Mouse (Mus musculus) CH12.LX (cell line): ENCODE measurements around the gene Olfr1509. TPM values are rescaled to one million over a fixed set of nuclear protein-coding genes. Genes with fewer than 3 reads are reported as not detected.
"Not testable (repeated sequence)": the region's sequence is repeated elsewhere in the genome, so short reads cannot be mapped to it uniquely, and the experiment has no call there.

Source experiments
- DNase-seq: peaks from one replicate; pipeline ENCODE4 v3.0.0-alpha.2; 2013; ENCODE audit errors: extremely low read depth
- H3K27ac ChIP-seq: 2 replicates; pipeline ENCODE4 v1.5.1; 2012; ENCODE audit warnings: low read depth, mild to moderate bottlenecking, control low read depth, moderate library complexity; ENCODE audit not compliant: insufficient read depth
- H3K27me3 ChIP-seq: replicated peaks from 2 replicates; pipeline ENCODE3; 2012; ENCODE audit warnings: inconsistent platforms
- H3K36me3 ChIP-seq, 2 experiments: replicated peaks in 1 of 2; 2 replicates each; pipeline versions ENCODE3 to v1.6.1; 2012; ENCODE audit warnings: inconsistent platforms in 1 of 2, low read length in 1 of 2, mild to moderate bottlenecking in 1 of 2, mixed read lengths in 1 of 2, moderate library complexity in 1 of 2; ENCODE audit not compliant: control insufficient read depth in 1 of 2, insufficient read depth in 1 of 2
- H3K4me1 ChIP-seq, 2 experiments: 2 replicates each; pipeline ENCODE4 v1.6.1; 2012; ENCODE audit warnings: inconsistent platforms in 1 of 2, moderate library complexity in 1 of 2; ENCODE audit not compliant: insufficient read depth in 2 of 2, control insufficient read depth in 1 of 2
- H3K4me2 ChIP-seq: 2 replicates; pipeline ENCODE4 v1.6.1; 2012; ENCODE audit warnings: low read depth, mild to moderate bottlenecking, control low read depth; ENCODE audit not compliant: poor library complexity, insufficient read depth, severe bottlenecking
- H3K4me3 ChIP-seq, 3 experiments: fragments of 150-350 bp in 1 of 3; sonication (generic) in 1 of 3; replicated peaks in 1 of 3; 2 replicates each; pipeline versions ENCODE3 to v1.5.1; 2011 to 2012; ENCODE audit warnings: low read depth in 2 of 3, low read length in 2 of 3, mild to moderate bottlenecking in 2 of 3, moderate library complexity in 2 of 3, control low read depth in 1 of 3, improper control_type of control experiment in 1 of 3, inconsistent platforms in 1 of 3, mixed read lengths in 1 of 3; ENCODE audit not compliant: poor library complexity in 1 of 3
- H3K79me2 ChIP-seq: replicated peaks from 2 replicates; pipeline ENCODE4 v1.6.1; 2012; ENCODE audit warnings: mild to moderate bottlenecking, moderate library complexity; ENCODE audit not compliant: control insufficient read depth, poor library complexity, insufficient read depth, severe bottlenecking; ENCODE audit errors: extremely low read depth
- H3K9ac ChIP-seq: 2 replicates; pipeline ENCODE4 v1.6.1; 2012; ENCODE audit warnings: low read depth, mild to moderate bottlenecking, control low read depth, moderate library complexity; ENCODE audit not compliant: insufficient read depth
- H3K9me3 ChIP-seq: replicated peaks from 2 replicates; pipeline ENCODE3; 2012; ENCODE audit warnings: low read length, inconsistent platforms, mixed read lengths
- CHD1 ChIP-seq: IDR thresholded peaks from 2 replicates; pipeline ENCODE4 v1.6.1; 2012; ENCODE audit warnings: low read depth, low read length, improper control_type of control experiment, inconsistent platforms
- CHD2 ChIP-seq: IDR thresholded peaks from 2 replicates; pipeline ENCODE4 v1.6.1; 2011; ENCODE audit warnings: low read length, improper control_type of control experiment
- CTCF ChIP-seq, 2 experiments: IDR thresholded peaks in 1 of 2; conservative IDR thresholded peaks in 1 of 2; 2 replicates each; pipeline ENCODE4 v1.5.1; 2011 to 2012; ENCODE audit warnings: low read depth in 2 of 2, low read length in 2 of 2, improper control_type of control experiment in 1 of 2, inconsistent platforms in 1 of 2, mild to moderate bottlenecking in 1 of 2, moderate library complexity in 1 of 2
- E2F4 ChIP-seq: IDR thresholded peaks from 2 replicates; pipeline ENCODE4 v1.6.1; 2011; ENCODE audit warnings: low read depth, low read length, improper control_type of control experiment; ENCODE audit not compliant: insufficient replicate concordance
- ELF1 ChIP-seq: IDR thresholded peaks from 2 replicates; pipeline ENCODE4 v1.6.1; 2014; ENCODE audit warnings: low read depth, mild to moderate bottlenecking, inconsistent platforms, low read length, improper control_type of control experiment
- GABPA ChIP-seq: IDR thresholded peaks from 2 replicates; pipeline ENCODE4 v1.6.1; 2012; ENCODE audit warnings: low read depth, low read length, improper control_type of control experiment, inconsistent platforms; ENCODE audit not compliant: insufficient replicate concordance
- HCFC1 ChIP-seq: IDR thresholded peaks from 2 replicates; pipeline ENCODE4 v1.6.1; 2012; ENCODE audit warnings: low read depth, mild to moderate bottlenecking, inconsistent platforms, low read length, improper control_type of control experiment
- IRF4 ChIP-seq: IDR thresholded peaks from 2 replicates; pipeline ENCODE4 v1.6.1; 2014; ENCODE audit warnings: low read depth, mild to moderate bottlenecking, inconsistent platforms, low read length, improper control_type of control experiment
- KAT2A ChIP-seq: IDR thresholded peaks from 2 replicates; pipeline ENCODE4 v1.6.1; 2012; ENCODE audit warnings: low read length, improper control_type of control experiment, inconsistent platforms; ENCODE audit not compliant: insufficient replicate concordance
- MAFK ChIP-seq: IDR thresholded peaks from 2 replicates; pipeline ENCODE4 v1.6.1; 2011; ENCODE audit warnings: low read length, improper control_type of control experiment; ENCODE audit not compliant: insufficient replicate concordance
- MAX ChIP-seq: IDR thresholded peaks from 2 replicates; pipeline ENCODE4 v1.6.1; 2011; ENCODE audit warnings: low read length, improper control_type of control experiment
- MEF2A ChIP-seq: IDR thresholded peaks from 2 replicates; pipeline ENCODE4 v1.6.1; 2014; ENCODE audit warnings: low read depth, mild to moderate bottlenecking, inconsistent platforms, low read length, improper control_type of control experiment, borderline replicate concordance
- MYC ChIP-seq: IDR thresholded peaks from 2 replicates; pipeline ENCODE4 v1.6.1; 2011; ENCODE audit warnings: low read depth, mild to moderate bottlenecking, improper control_type of control experiment, low read length
- NELFE ChIP-seq: IDR thresholded peaks from 2 replicates; pipeline ENCODE4 v1.6.1; 2011; ENCODE audit warnings: low read depth, low read length, improper control_type of control experiment
- PAX5 ChIP-seq: IDR thresholded peaks from 2 replicates; pipeline ENCODE4 v1.6.1; 2012; ENCODE audit warnings: low read length, inconsistent platforms, mixed read lengths
- POLR2A ChIP-seq: IDR thresholded peaks from 2 replicates; pipeline ENCODE4 v1.6.1; 2011; ENCODE audit warnings: low read depth, mild to moderate bottlenecking, improper control_type of control experiment, low read length
- POLR2AphosphoS2 ChIP-seq: IDR thresholded peaks from 2 replicates; pipeline ENCODE4 v1.6.1; 2011; ENCODE audit warnings: low read depth, low read length, improper control_type of control experiment
- RAD21 ChIP-seq: IDR thresholded peaks from 2 replicates; pipeline ENCODE4 v1.6.1; 2011; ENCODE audit warnings: low read depth, mild to moderate bottlenecking, low read length, improper control_type of control experiment, moderate library complexity
- SIN3A ChIP-seq: IDR thresholded peaks from 2 replicates; pipeline ENCODE4 v1.6.1; 2012; ENCODE audit warnings: low read length, improper control_type of control experiment, inconsistent platforms
- SMC3 ChIP-seq: IDR thresholded peaks from 2 replicates; pipeline ENCODE4 v1.6.1; 2011; ENCODE audit warnings: low read depth, low read length, improper control_type of control experiment
- TBP ChIP-seq: conservative IDR thresholded peaks from 2 replicates; pipeline ENCODE4 v1.6.1; 2011; ENCODE audit warnings: low read depth, low read length, improper control_type of control experiment
- UBTF ChIP-seq: IDR thresholded peaks from 2 replicates; pipeline ENCODE4 v1.6.1; 2012; ENCODE audit warnings: low read depth, mild to moderate bottlenecking, inconsistent platforms, low read length, improper control_type of control experiment, moderate library complexity
- USF2 ChIP-seq: conservative IDR thresholded peaks from 2 replicates; pipeline ENCODE4 v1.6.1; 2011; ENCODE audit warnings: low read depth, low read length, improper control_type of control experiment
- ZKSCAN1 ChIP-seq: IDR thresholded peaks from 2 replicates; pipeline ENCODE4 v1.6.1; 2012; ENCODE audit warnings: low read depth, inconsistent platforms, low read length, improper control_type of control experiment, borderline replicate concordance
- ZMIZ1 ChIP-seq: IDR thresholded peaks from 2 replicates; pipeline ENCODE4 v1.6.1; 2012; ENCODE audit warnings: low read depth, mild to moderate bottlenecking, inconsistent platforms, low read length, improper control_type of control experiment
- ZNF384 ChIP-seq: IDR thresholded peaks from 2 replicates; pipeline ENCODE4 v1.6.1; 2012; ENCODE audit warnings: low read depth, low read length, improper control_type of control experiment, inconsistent platforms
- dilution Hi-C: fragments of 300-500 bp; cut with MboI; formaldehyde crosslinking; loops from 2 replicates; pipeline ENCODE4 v1.14.3; 2020; ENCODE audit warnings: low sequenced_read_pairs; ENCODE audit not compliant: extremely low pct_unique_long_range_greater_than_20kb, extremely low pct_ligation_motif_present
- in situ Hi-C: fragments of 300-500 bp; cut with MboI; formaldehyde crosslinking; loops from 3 replicates; pipeline ENCODE4 v1.14.3; 2019; ENCODE audit warnings: low sequenced_read_pairs, low pct_ligation_motif_present, low pct_unique_long_range_greater_than_20kb, mixed read lengths
- polyA plus RNA-seq: library from polyadenylated mRNA; unstranded; fragments of >175 nt; gene quantifications from 2 replicates; pipeline ENCODE4 v1.2.1, GENCODE M21; 2012; ENCODE audit warnings: low read depth; ENCODE audit not compliant: insufficient read length
- total RNA-seq, 2 experiments: library from RNA; depleted of rRNA; stranded (reverse); fragments of 300-350 nt in 1 of 2; fragments of >200 nt in 1 of 2; gene quantifications; 2 replicates each; pipeline ENCODE4 v1.2.3; 2012 to 2014

Olfr1509 gene
- total RNA-seq (2012; rRNA removed) (not detected in 2 replicates), total RNA-seq (2014; rRNA removed) (not detected in 2 replicates), polyA plus RNA-seq (not detected in 2 replicates)

- dilution Hi-C loops (no loop called here), in situ Hi-C loops (no loop called here)
- Histone ChIP-seq H3K4me1 (no peaks in the 10 kb centered on the region), H3K9me3 (no peaks in the 10 kb centered on the region), H3K4me3 (no peak within 1 kb of the TSS), H3K27me3 (no peaks in the 10 kb centered on the region), H3K36me3 (no peaks in the 10 kb centered on the region), H3K9ac (no peak within 1 kb of the TSS), H3K27ac (no peak within 1 kb of the TSS), H3K4me2 (no peak within 1 kb of the TSS), H3K79me2 (no peaks in the 10 kb centered on the region)
- TF ChIP-seq POLR2A (no peak), CHD2 (no peak), ELF1 (no peak), ZMIZ1 (no peak), NELFE (no peak), ZKSCAN1 (no peak), HCFC1 (no peak), CHD1 (no peak), IRF4 (no peak), SMC3 (no peak), MAX (no peak), CTCF (conservative IDR thresholded peaks at IDR 0.05 in 1 of 2, IDR thresholded peaks at IDR 0.05 in 1 of 2; ENCODE audit: low read depth in 2 of 2, low read length in 2 of 2) (no peak), POLR2AphosphoS2 (no peak), RAD21 (no peak), PAX5 (no peak), MYC (no peak), MAFK (no peak)
- DNase-seq, result no peak
Measured at GRCm38 (mm10) chr14:52442690-52443089, at the start of gene Olfr1509. TSS of gene Olfr1509 (plus strand) at chr14:52442990.

- no peak within 1 kb of the TSS for H3K4me2 ChIP-seq
- H3K9me3 ChIP-seq, result no peaks in the 10 kb centered on the region
- dilution Hi-C loops, result no loop called here
- no peak within 1 kb of the TSS for H3K27ac ChIP-seq
- no peaks in the 10 kb centered on the region for H3K27me3 ChIP-seq
- H3K9ac ChIP-seq, result no peak within 1 kb of the TSS
- in situ Hi-C loops, result no loop called here
- H3K36me3 ChIP-seq, result no peaks in the 10 kb centered on the region
- DNase-seq, result no peak
- no peak within 1 kb of the TSS for H3K4me3 ChIP-seq
- H3K4me1 ChIP-seq, result no peaks in the 10 kb centered on the region
- TF ChIP-seq HCFC1 (no peak), ZNF384 (no peak), E2F4 (no peak), GABPA (no peak), KAT2A (no peak), TBP (no peak), ELF1 (no peak), SIN3A (no peak), UBTF (no peak), USF2 (no peak), MEF2A (no peak), CTCF (conservative IDR thresholded peaks at IDR 0.05 in 1 of 2, IDR thresholded peaks at IDR 0.05 in 1 of 2; ENCODE audit: low read depth in 2 of 2, low read length in 2 of 2) (no peak), CHD2 (no peak), IRF4 (no peak), MAFK (no peak)
- TF ChIP-seq, all 38 proteins: peak for 0
- no peaks in the 10 kb centered on the region for H3K79me2 ChIP-seq
Measured at GRCm38 (mm10) chr14:52397279-52397678, 45.5 kb upstream of the Olfr1509 start, which contains the start of gene Olfr1511. TSS of gene Olfr1511 (minus strand) at chr14:52397379.

- in situ Hi-C loops, H3K9me3 ChIP-seq, H3K9ac ChIP-seq, H3K27ac ChIP-seq, H3K4me3 ChIP-seq, H3K27me3 ChIP-seq, DNase-seq, H3K4me2 ChIP-seq, H3K79me2 ChIP-seq, dilution Hi-C loops, H3K4me1 ChIP-seq, H3K36me3 ChIP-seq: not testable (repeated sequence)
Measured at GRCm38 (mm10) chr14:52410142-52410919, 32.5 kb upstream of the Olfr1509 start.
